Mouse (Mus musculus) lung, embryonic 14.5 days (tissue): ENCODE data around the gene Bhlhe23. TPM values are rescaled to one million over a fixed set of nuclear protein-coding genes. Genes with fewer than 3 reads are reported as not detected.

Source experiments
- ATAC-seq: fragments of 200-750 bp; cut with Nextera tagmentation; 2 replicates; pipeline ENCODE4 v1.8.0; 2017; ENCODE audit warnings: mild to moderate bottlenecking, moderate TSS enrichment, moderate library complexity; ENCODE audit not compliant: insufficient read depth
- DNase-seq: peaks from one replicate; pipeline ENCODE4 v3.0.0-alpha.2; 2015
- H3K27ac ChIP-seq: fragments of 300-500 bp; sonication (generic); 2 replicates; pipeline ENCODE4 v1.5.1; 2014; ENCODE audit warnings: low read depth, mild to moderate bottlenecking, moderate library complexity
- H3K27me3 ChIP-seq: fragments of 300-500 bp; sonication (generic); 2 replicates; pipeline ENCODE4 v1.6.1; 2014; ENCODE audit warnings: low read length, control low read depth; ENCODE audit not compliant: insufficient read depth
- H3K36me3 ChIP-seq: fragments of 300-500 bp; sonication (generic); 2 replicates; pipeline ENCODE4 v1.6.1; 2014; ENCODE audit warnings: control low read depth; ENCODE audit not compliant: insufficient read depth
- H3K4me1 ChIP-seq: fragments of 300-500 bp; sonication (generic); 2 replicates; pipeline ENCODE4 v1.6.1; 2014; ENCODE audit warnings: antibody characterized with exemption, control low read depth; ENCODE audit not compliant: insufficient read depth
- H3K4me2 ChIP-seq: fragments of 300-500 bp; sonication (generic); 2 replicates; pipeline ENCODE4 v1.6.1; 2014; ENCODE audit warnings: mild to moderate bottlenecking
- H3K4me3 ChIP-seq: fragments of 300-500 bp; sonication (generic); 2 replicates; pipeline ENCODE4 v1.5.1; 2014; ENCODE audit warnings: low read depth, low read length
- H3K9ac ChIP-seq: fragments of 300-500 bp; sonication (generic); 2 replicates; pipeline ENCODE4 v1.6.1; 2014
- H3K9me3 ChIP-seq: fragments of 300-500 bp; sonication (generic); 2 replicates; pipeline ENCODE4 v1.6.1; 2016; ENCODE audit warnings: low read depth, low read length, control low read depth
- CTCF ChIP-seq: IDR thresholded peaks from 2 replicates; pipeline ENCODE4 v1.5.1; 2016; ENCODE audit warnings: antibody characterized with exemption, low read depth
- WGBS: fragments of 180-500 bp; shearing (Covaris S2); extraction: QIAGEN DNeasy Blood & Tissue Kit; methylation state at CpG from one replicate; pipeline ENCODE4 v1.1.7; 2014; 5-methylcytosine and 5-hydroxymethylcytosine counted together
- polyA plus RNA-seq: library from polyadenylated mRNA; unstranded; fragments of >200 nt; fragmentation: Nextera tagmentation; extraction: Ambion mirVana; gene quantifications from 2 replicates; pipeline ENCODE4 v1.2.1, GENCODE M21; 2014

Gene Bhlhe23
- polyA plus RNA-seq, 1 experiment from 2014 or later: not detected

DNA sequence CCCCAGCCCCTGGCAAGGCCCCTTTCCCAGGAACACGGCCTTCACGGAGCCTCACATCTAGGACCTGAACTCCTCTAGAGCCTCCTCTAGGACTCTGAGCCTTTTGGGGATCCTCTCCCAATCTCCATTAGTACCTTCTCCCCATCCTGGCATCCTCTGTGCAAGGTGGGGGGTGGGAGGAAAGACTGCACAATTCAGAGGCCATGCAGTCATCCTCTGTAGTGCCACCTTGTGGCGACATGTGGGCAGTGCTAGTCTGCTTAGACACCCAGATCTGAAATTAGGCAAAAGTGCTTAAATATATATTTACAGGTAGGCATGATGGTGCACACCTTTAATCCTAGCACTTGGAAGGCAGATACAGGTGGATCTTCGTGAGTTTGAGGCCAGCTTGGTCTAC, 15.0 kb upstream of the Bhlhe23 start:
- Histone ChIP-seq H3K36me3 (no peaks in the 10 kb centered on the region), H3K9me3 (no peaks in the 10 kb centered on the region), H3K9ac (no peak overlapping the region), H3K4me2 (no peak overlapping the region), H3K27me3 (no peaks in the 10 kb centered on the region; the same call in 1 of the 2 replicates), H3K27ac (no peak overlapping the region), H3K4me3 (no peak overlapping the region), H3K4me1 (no peaks in the 10 kb centered on the region)
- WGBS: 42% methylated on average over 4 of the region's 4 CpGs
- no peak for ATAC-seq
- DNase-seq: peak; percentile 66
- peak; percentile 86 for TF ChIP-seq CTCF

DNA sequence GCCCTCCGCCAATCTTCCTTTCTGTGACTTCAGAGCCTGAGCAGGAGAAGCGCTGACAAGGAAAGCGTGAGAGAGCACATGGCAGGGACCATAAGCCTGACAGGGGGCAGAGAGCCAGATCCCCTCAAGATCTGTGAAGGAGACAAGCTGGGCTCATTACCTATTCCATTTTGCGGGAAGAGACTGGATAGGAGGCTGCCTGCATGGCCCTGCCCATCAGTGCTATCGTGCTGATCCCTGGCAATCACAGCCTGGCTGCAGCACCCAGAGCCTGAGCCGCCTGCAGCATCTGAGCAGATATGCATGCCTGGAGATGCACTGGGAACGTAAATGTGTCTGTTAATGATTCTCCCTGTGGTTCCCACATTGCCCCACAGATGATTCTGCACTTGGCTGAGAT, 12.1 kb upstream of the Bhlhe23 start:
- WGBS: 4% methylated on average over 6 of the region's 7 CpGs

DNA sequence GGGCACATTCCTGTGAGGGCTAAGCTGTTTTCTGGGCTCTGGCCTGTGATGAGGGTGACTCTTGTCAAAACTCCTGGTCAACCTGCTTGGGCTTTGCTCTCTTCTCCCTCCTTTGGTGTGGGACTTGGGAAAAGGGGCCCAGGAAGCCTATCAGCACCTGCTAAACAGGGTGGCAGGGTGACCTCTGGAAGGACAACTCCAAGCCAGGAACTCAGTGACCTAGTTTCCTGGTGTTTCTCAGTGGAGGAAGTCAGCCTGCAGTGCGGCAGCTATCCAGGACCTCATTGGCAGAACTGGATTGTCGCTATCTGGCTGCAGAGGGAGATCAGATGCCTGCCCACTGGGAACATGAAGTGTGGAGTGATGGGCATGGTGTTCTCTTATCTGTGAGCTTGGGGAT, 11.7 kb upstream of the Bhlhe23 start:
- Histone ChIP-seq H3K9me3 (no peaks in the 10 kb centered on the region), H3K9ac (no peak overlapping the region), H3K4me2 (no peak overlapping the region), H3K27me3 (no peaks in the 10 kb centered on the region; the same call in 1 of the 2 replicates), H3K36me3 (no peaks in the 10 kb centered on the region), H3K4me1 (no peaks in the 10 kb centered on the region), H3K27ac (no peak overlapping the region), H3K4me3 (no peak overlapping the region)
- TF ChIP-seq CTCF: no peak
- no peak for ATAC-seq
- WGBS: 14% methylated on average over 2 of the region's 2 CpGs
- no peak for DNase-seq

More for the DNA sequence above, 12.1 kb upstream of the Bhlhe23 start:
- no peak for DNase-seq
- H3K27ac ChIP-seq: no peak overlapping the region
- no peaks in the 10 kb centered on the region for H3K4me1 ChIP-seq
- no peak for ATAC-seq
- no peak overlapping the region for H3K4me3 ChIP-seq
- no peak overlapping the region for H3K4me2 ChIP-seq
- no peaks in the 10 kb centered on the region for H3K36me3 ChIP-seq
- no peaks in the 10 kb centered on the region; the same call in 1 of the 2 replicates for H3K27me3 ChIP-seq
- H3K9ac ChIP-seq: no peak overlapping the region
- no peak for TF ChIP-seq CTCF
- H3K9me3 ChIP-seq: no peaks in the 10 kb centered on the region

DNA sequence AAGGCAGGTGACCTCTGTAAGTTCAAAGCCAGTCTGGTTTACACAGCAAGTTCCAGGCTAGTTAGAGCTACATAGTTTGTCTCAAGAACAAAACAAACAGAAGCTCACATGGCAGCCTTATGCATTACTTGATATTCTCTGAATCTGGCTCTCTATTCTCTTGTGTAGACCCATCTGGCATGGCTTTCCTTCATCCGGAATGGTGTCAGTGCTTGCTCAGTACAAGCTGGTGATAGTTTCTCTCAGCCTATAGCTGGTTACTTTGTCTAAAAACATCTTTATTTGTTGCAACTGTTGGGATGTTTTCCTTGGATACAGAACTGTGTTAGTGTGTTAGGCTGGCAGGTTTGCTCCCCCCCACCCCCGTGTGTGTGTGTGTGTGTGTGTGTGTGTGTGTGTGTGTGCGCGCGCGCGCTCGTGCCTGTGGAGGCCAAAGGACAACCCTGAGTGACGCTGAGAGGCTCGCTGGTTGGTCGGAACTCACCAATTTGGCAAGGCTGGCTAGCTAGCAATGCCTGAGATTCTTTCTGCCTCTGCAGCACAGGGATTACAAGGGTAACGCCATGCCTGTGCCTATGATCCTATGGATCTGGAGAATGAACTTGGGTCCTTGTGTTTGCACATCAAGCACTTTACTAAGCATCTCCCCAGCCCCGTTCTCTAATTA, 11.0 kb upstream of the Bhlhe23 start:
- ATAC-seq: no peak
- H3K9me3 ChIP-seq: no peaks in the 10 kb centered on the region
- no peak overlapping the region for H3K27ac ChIP-seq
- no peak for DNase-seq
- no peaks in the 10 kb centered on the region for H3K4me1 ChIP-seq
- H3K4me3 ChIP-seq: no peak overlapping the region
- no peak overlapping the region for H3K4me2 ChIP-seq
- H3K27me3 ChIP-seq: no peaks in the 10 kb centered on the region; the same call in 1 of the 2 replicates
- 66% methylated on average over 13 of the region's 13 CpGs for WGBS
- no peak for TF ChIP-seq CTCF
- H3K36me3 ChIP-seq: no peaks in the 10 kb centered on the region
- no peak overlapping the region for H3K9ac ChIP-seq

DNA sequence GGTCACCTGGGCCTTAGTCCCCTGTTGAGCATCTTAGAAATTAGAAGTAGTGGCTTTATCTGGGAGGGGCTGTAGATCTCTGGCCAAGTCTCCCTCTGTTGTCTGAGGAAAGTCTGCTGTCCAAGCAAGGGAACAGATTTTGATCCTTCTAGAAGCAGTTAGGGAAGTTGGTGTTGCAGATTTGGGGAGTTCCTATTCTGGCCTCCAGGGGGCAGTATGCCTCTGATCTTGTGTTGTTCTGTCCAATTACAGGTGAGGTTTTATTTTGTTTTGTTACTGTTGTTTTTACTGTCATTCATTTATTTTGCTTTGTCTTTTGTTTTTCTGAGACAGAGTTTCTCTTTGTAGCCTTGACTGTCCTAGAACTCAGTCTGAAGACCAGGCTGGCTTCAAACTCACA, 10.0 kb upstream of the Bhlhe23 start:
- H3K4me2 ChIP-seq: no peak overlapping the region

DNA sequence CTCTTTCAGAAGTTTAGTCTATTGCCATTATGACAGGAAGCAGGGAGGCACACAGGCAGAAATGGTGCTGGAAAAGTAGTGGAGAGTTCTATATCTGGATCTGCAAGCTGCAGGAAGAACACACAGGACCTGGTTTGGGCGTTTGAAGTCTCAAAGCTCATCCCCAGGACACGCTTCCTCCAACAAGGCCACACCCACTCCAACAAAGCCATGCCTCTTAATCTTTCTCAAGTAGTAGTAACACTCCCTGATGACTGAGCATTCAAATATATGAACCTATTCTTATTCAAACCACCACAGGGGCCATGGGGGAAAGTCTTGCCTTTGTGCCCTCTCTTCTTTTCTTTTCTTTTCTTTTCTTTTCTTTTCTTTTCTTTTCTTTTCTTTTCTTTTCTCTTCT, 3.6 kb upstream of the Bhlhe23 start:
- H3K9ac ChIP-seq: no peak overlapping the region
- H3K27me3 ChIP-seq: peaks cover 44% of the 10 kb centered on the region
- H3K4me3 ChIP-seq: no peak overlapping the region
- no peaks in the 10 kb centered on the region for H3K36me3 ChIP-seq
- 7% methylated on average over 2 of the region's 2 CpGs for WGBS
- no peak for DNase-seq
- H3K9me3 ChIP-seq: no peaks in the 10 kb centered on the region
- H3K4me1 ChIP-seq: no peaks in the 10 kb centered on the region
- H3K4me2 ChIP-seq: no peak overlapping the region
- TF ChIP-seq CTCF: no peak
- no peak for ATAC-seq
- H3K27ac ChIP-seq: no peak overlapping the region

More for the DNA sequence above, 10.0 kb upstream of the Bhlhe23 start:
- no peaks in the 10 kb centered on the region for H3K9me3 ChIP-seq
- H3K4me1 ChIP-seq: no peaks in the 10 kb centered on the region
- peak; percentile 54 for DNase-seq
- no peaks in the 10 kb centered on the region for H3K36me3 ChIP-seq
- TF ChIP-seq CTCF: peak; percentile 66
- no peak for ATAC-seq
- no peaks in the 10 kb centered on the region; the same call in 1 of the 2 replicates for H3K27me3 ChIP-seq
- no peak overlapping the region for H3K27ac ChIP-seq
- no peak overlapping the region for H3K9ac ChIP-seq
- no peak overlapping the region for H3K4me3 ChIP-seq

DNA sequence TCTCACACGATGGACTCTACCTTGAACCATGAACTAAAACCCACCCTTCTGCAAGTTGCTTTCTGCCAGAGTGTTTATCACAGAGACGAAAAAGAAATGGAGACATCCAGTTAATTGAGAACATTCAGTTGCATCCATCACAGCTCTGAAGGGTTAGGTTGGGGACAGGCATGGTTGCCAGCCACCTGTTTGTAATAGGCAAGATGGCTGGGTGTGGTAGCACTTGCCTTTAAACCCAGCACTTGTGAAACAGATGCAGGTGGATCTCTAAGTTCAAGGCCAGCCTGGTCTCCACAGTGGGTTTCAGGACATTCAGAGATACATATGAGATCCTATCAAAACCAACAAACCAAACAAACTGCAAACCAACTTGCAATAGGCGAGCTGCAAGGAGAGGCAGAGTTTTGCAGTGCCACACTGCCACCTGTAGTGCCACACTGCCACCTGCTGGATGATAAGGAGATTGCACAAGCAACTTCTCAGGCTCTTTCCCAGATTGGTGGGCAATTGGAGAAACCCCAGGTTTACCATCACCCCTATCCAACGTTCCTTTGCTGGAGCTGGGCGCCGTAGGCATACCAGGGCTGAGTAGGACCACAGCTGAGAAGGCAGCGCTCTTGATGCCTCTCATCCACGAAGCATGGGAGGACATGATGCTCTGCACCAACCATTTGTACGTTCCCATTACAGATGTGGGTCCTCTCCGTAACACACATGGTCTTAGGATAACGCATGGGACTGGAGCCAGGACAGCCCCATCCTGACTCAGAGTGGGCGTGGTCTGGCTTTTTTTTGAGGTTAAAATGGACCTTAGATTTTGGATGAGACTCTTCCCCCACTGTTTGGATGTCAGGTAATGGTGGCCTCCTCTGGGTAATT, 2.8 kb upstream of the Bhlhe23 start:
- no peak for ATAC-seq
- 21% methylated on average over 12 of the region's 12 CpGs for WGBS
- no peak overlapping the region for H3K4me2 ChIP-seq

More for the DNA sequence above, 2.8 kb upstream of the Bhlhe23 start:
- Histone ChIP-seq H3K36me3 (no peaks in the 10 kb centered on the region), H3K27me3 (peaks cover 51% of the 10 kb centered on the region), H3K27ac (no peak overlapping the region), H3K4me1 (no peaks in the 10 kb centered on the region), H3K9me3 (no peaks in the 10 kb centered on the region), H3K4me3 (no peak overlapping the region), H3K9ac (no peak overlapping the region)
- TF ChIP-seq CTCF: peak; percentile 96
- peak; percentile 84 for DNase-seq
